Mouse (Mus musculus) brain, embryonic 14.5 days (tissue): ENCODE results near the gene Fkbp5.

Experiments used
- CTCF ChIP-seq: fragments of 200-500 bp; IDR thresholded peaks from 2 replicates; pipeline ENCODE4 v1.5.1; 2012; ENCODE audit warnings: inconsistent platforms, mild to moderate bottlenecking, moderate library complexity, borderline replicate concordance; ENCODE audit not compliant: insufficient read depth, insufficient read length; ENCODE audit errors: extremely low read depth
- POLR2A ChIP-seq: fragments of 200-500 bp; IDR thresholded peaks from 2 replicates; pipeline ENCODE4 v1.6.1; 2012; ENCODE audit warnings: mild to moderate bottlenecking, inconsistent platforms, borderline replicate concordance; ENCODE audit not compliant: poor library complexity, insufficient read depth, insufficient read length, severe bottlenecking; ENCODE audit errors: extremely low read depth

DNA sequence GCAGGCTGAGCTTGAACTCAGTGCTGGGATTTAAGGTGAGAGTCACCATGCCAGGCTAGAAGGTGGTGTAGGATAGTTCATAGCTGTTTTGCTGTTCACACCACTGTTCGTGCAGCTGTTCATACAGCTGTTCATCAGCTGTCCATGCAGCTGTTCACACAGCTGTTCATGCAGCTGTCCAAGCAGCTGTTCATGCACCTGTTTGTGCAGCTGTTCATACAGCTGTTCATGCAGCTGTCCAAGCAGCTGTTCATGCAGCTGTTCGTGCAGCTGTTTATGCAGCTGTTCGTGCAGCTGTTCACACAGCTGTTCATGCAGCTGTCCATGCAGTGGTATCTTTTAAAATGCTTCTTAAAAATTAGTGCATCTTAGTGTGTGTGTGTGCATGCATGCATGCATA, 128.8 kb downstream of the Fkbp5 start:
- TF ChIP-seq POLR2A (no peak), CTCF (no peak)
